Mouse (Mus musculus): ENCODE measurements at regions not wholly inside any gene's neighbourhood (a gene's known extent, or its start where the extent isn't known, plus 50 kb on each side); places are given as distances from the start of the nearest gene placed in this dataset.

- DNase-seq (ENCODE audit: low spot score) (no peak), ATAC-seq (replicated peaks; ENCODE audit: low FRiP score, low read depth) (no peak; the same call in 1 of the 2 replicates)
- WGBS: 58% methylated on average over 8 of the region's 8 CpGs
- Histone ChIP-seq H3K9ac (ENCODE audit: low read depth, low read length) (no peak overlapping the region), H3K4me3 (replicated peaks; ENCODE audit: low read depth, low read length) (no peak overlapping the region), H3K27me3 (ENCODE audit: insufficient read depth, low read length) (no peaks in the 10 kb centered on the region), H3K4me2 (ENCODE audit: low read length) (no peak overlapping the region), H3K4me1 (replicated peaks; ENCODE audit: insufficient read depth, low read length) (0 out of 2 replicates have a peak, but pooled peaks cover 2% of the 10 kb centered on the region), H3K36me3 (ENCODE audit: insufficient read depth, low read length) (no peaks in the 10 kb centered on the region), H3K27ac (no peak overlapping the region), H3K9me3 (replicated peaks; ENCODE audit: low read length) (no peaks in the 10 kb centered on the region)
- TF ChIP-seq CTCF (IDR thresholded peaks at IDR 0.05; ENCODE audit: low read depth): no peak
These were observed 135.0 kb downstream of the Pja1 start for GRCm38 (mm10) chrX:99335886-99336589.

- Histone ChIP-seq H3K36me3 (ENCODE audit: insufficient read depth, low read length) (no peaks in the 10 kb centered on the region), H3K4me3 (replicated peaks; ENCODE audit: low read depth, low read length) (no peak overlapping the region), H3K4me1 (replicated peaks; ENCODE audit: insufficient read depth, low read length) (0 out of 2 replicates have a peak, but pooled peaks cover 2% of the 10 kb centered on the region), H3K4me2 (ENCODE audit: low read length) (no peak overlapping the region), H3K9ac (ENCODE audit: low read depth, low read length) (no peak overlapping the region), H3K27me3 (ENCODE audit: insufficient read depth, low read length) (no peaks in the 10 kb centered on the region), H3K27ac (no peak overlapping the region), H3K9me3 (replicated peaks; ENCODE audit: low read length) (no peaks in the 10 kb centered on the region)
- DNase-seq (ENCODE audit: low spot score): no peak
- WGBS: 52% methylated on average over 4 of the region's 4 CpGs
- ATAC-seq (replicated peaks; ENCODE audit: low FRiP score, low read depth): no peak
- TF ChIP-seq CTCF (IDR thresholded peaks at IDR 0.05; ENCODE audit: low read depth): no peak
These were observed 138.7 kb downstream of the Pja1 start for GRCm38 (mm10) chrX:99332457-99332770.

- Histone ChIP-seq H3K4me2 (ENCODE audit: low read length) (no peak overlapping the region), H3K4me1 (replicated peaks; ENCODE audit: insufficient read depth, low read length) (no peaks in the 10 kb centered on the region), H3K9ac (ENCODE audit: low read depth, low read length) (no peak overlapping the region), H3K4me3 (replicated peaks; ENCODE audit: low read depth, low read length) (no peak overlapping the region), H3K36me3 (ENCODE audit: insufficient read depth, low read length) (no peaks in the 10 kb centered on the region), H3K27ac (no peak overlapping the region), H3K27me3 (ENCODE audit: insufficient read depth, low read length) (no peaks in the 10 kb centered on the region), H3K9me3 (replicated peaks; ENCODE audit: low read length) (no peaks in the 10 kb centered on the region)
- DNase-seq (ENCODE audit: low spot score) (no peak), ATAC-seq (replicated peaks; ENCODE audit: low FRiP score, low read depth) (no peak)
- TF ChIP-seq CTCF (IDR thresholded peaks at IDR 0.05; ENCODE audit: low read depth): no peak
- 60% methylated on average over 9 of the region's 9 CpGs for WGBS
These were observed 139.2 kb downstream of the Pja1 start for GRCm38 (mm10) chrX:99331764-99332456.

- H3K27me3 ChIP-seq (ENCODE audit: insufficient read depth, low read length): no peaks in the 10 kb centered on the region
- H3K9me3 ChIP-seq (replicated peaks; ENCODE audit: low read length): no peaks in the 10 kb centered on the region
- no peak overlapping the region for H3K9ac ChIP-seq (ENCODE audit: low read depth, low read length)
- 70% methylated on average over 8 of the region's 8 CpGs for WGBS
- no peak overlapping the region for H3K27ac ChIP-seq
- no peaks in the 10 kb centered on the region for H3K36me3 ChIP-seq (ENCODE audit: insufficient read depth, low read length)
- no peak overlapping the region for H3K4me3 ChIP-seq (replicated peaks; ENCODE audit: low read depth, low read length)
- no peak for ATAC-seq (replicated peaks; ENCODE audit: low FRiP score, low read depth)
- no peak overlapping the region for H3K4me2 ChIP-seq (ENCODE audit: low read length)
- DNase-seq (ENCODE audit: low spot score): no peak
- TF ChIP-seq CTCF (IDR thresholded peaks at IDR 0.05; ENCODE audit: low read depth): no peak
- 0 out of 2 replicates have a peak, but pooled peaks cover 3% of the 10 kb centered on the region for H3K4me1 ChIP-seq (replicated peaks; ENCODE audit: insufficient read depth, low read length)
These were observed 140.7 kb downstream of the Pja1 start for GRCm38 (mm10) chrX:99330386-99330785.

- Histone ChIP-seq H3K4me1 (replicated peaks; ENCODE audit: insufficient read depth, low read length) (0 out of 2 replicates have a peak, but pooled peaks cover 8% of the 10 kb centered on the region), H3K27ac (no peak overlapping the region), H3K4me3 (replicated peaks; ENCODE audit: low read depth, low read length) (no peak overlapping the region), H3K9ac (ENCODE audit: low read depth, low read length) (no peak overlapping the region), H3K36me3 (ENCODE audit: insufficient read depth, low read length) (no peaks in the 10 kb centered on the region), H3K9me3 (replicated peaks; ENCODE audit: low read length) (no peaks in the 10 kb centered on the region), H3K27me3 (ENCODE audit: insufficient read depth, low read length) (no peaks in the 10 kb centered on the region), H3K4me2 (ENCODE audit: low read length) (no peak overlapping the region)
- ATAC-seq (replicated peaks; ENCODE audit: low FRiP score, low read depth): no peak
- TF ChIP-seq CTCF (IDR thresholded peaks at IDR 0.05; ENCODE audit: low read depth): no peak
- no peak for DNase-seq (ENCODE audit: low spot score)
- WGBS: 61% methylated on average over 4 of the region's 4 CpGs
These were observed 142.5 kb downstream of the Pja1 start for GRCm38 (mm10) chrX:99328576-99328975.

- Histone ChIP-seq H3K4me2 (ENCODE audit: low read length) (no peak overlapping the region), H3K4me1 (replicated peaks; ENCODE audit: insufficient read depth, low read length) (0 out of 2 replicates have a peak, but pooled peaks cover 8% of the 10 kb centered on the region), H3K27ac (no peak overlapping the region), H3K4me3 (replicated peaks; ENCODE audit: low read depth, low read length) (no peak overlapping the region), H3K9ac (ENCODE audit: low read depth, low read length) (no peak overlapping the region), H3K27me3 (ENCODE audit: insufficient read depth, low read length) (no peaks in the 10 kb centered on the region), H3K9me3 (replicated peaks; ENCODE audit: low read length) (no peaks in the 10 kb centered on the region), H3K36me3 (ENCODE audit: insufficient read depth, low read length) (no peaks in the 10 kb centered on the region)
- DNase-seq (ENCODE audit: low spot score): peak; percentile 61
- no peak for TF ChIP-seq CTCF (IDR thresholded peaks at IDR 0.05; ENCODE audit: low read depth)
- peak; percentile 59 for ATAC-seq (replicated peaks; ENCODE audit: low FRiP score, low read depth)
- WGBS: 56% methylated on average over 7 of the region's 7 CpGs
These were observed 144.9 kb downstream of the Pja1 start for GRCm38 (mm10) chrX:99326167-99326566.

All from kidney, postnatal 0 days (tissue).